Mouse (Mus musculus): ENCODE measurements at regions not wholly inside any gene's neighbourhood (a gene's known extent, or its start where the extent isn't known, plus 50 kb on each side); places are given as distances from the start of the nearest gene placed in this dataset.

DNA sequence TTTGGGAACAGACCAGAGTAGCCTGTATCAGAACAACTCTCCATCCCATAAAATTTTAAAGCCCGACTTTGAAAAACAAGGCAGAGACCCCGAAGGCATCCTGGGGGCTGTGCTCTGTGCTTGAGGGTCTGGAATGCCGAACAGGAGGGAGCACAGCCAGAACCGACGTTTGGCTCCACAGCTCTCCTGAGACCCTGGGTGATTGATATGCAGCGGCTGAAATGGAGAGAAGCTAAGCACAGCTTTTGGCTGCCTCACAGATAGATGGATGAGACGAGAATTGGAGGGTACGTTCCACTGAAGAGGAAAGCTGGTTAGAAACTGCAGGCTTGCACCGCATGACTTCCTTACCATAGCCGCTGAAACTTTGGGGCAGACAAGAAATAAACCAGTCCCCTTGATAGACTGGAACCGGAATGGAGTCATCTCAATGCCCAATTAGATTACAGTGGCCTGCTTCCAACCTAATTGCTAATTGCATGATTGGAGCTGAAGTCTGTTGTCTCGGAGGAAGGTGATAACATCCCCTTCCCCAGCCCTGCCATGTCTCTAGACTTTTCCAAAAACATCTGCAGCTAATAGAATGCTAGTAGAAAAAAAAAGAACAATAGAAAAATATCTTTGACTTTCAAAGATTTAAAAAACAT is 130.7 kb upstream of the Man2a1 start:
- no peak for TF ChIP-seq CTCF (IDR thresholded peaks at IDR 0.05; ENCODE audit: extremely low read depth, insufficient read depth, insufficient read length, insufficient replicate concordance)
- TF ChIP-seq POLR2A (IDR thresholded peaks at IDR 0.05; ENCODE audit: low read depth, low read length) = no peak
